Mouse (Mus musculus): ENCODE measurements at regions not wholly inside any gene's neighbourhood (a gene's known extent, or its start where the extent isn't known, plus 50 kb on each side); places are given as distances from the start of the nearest gene placed in this dataset.

GRCm38 (mm10) chr8:49017741-49018140, 174.0 kb upstream of the Tenm3 start:
- no peak for DNase-seq (ENCODE audit: low spot score)

- no peak for DNase-seq (ENCODE audit: low spot score)
Observed at GRCm38 (mm10) chr8:49015701-49016100, 171.9 kb upstream of the Tenm3 start.

GRCm38 (mm10) chr8:49015200-49015599, 171.4 kb upstream of the Tenm3 start:
- peak; percentile 1 for DNase-seq (ENCODE audit: low spot score)

- DNase-seq (ENCODE audit: low spot score): no peak
Observed at GRCm38 (mm10) chr8:49006236-49006965, 162.7 kb upstream of the Tenm3 start.

GRCm38 (mm10) chr8:48981667-48982066, 137.9 kb upstream of the Tenm3 start:
- DNase-seq (ENCODE audit: low spot score): no peak

GRCm38 (mm10) chr8:48980755-48981154, 137.0 kb upstream of the Tenm3 start:
- no peak for DNase-seq (ENCODE audit: low spot score)

- DNase-seq (ENCODE audit: low spot score): no peak
Observed at GRCm38 (mm10) chr8:48970655-48971054, 126.9 kb upstream of the Tenm3 start.

- no peak for DNase-seq (ENCODE audit: low spot score)
Observed at GRCm38 (mm10) chr8:48964929-48965328, 121.2 kb upstream of the Tenm3 start.

- no peak for DNase-seq (ENCODE audit: low spot score)
Observed at GRCm38 (mm10) chr8:48957614-48958013, 113.9 kb upstream of the Tenm3 start.

- no peak for DNase-seq (ENCODE audit: low spot score)
Observed at GRCm38 (mm10) chr8:48951412-48951811, 107.7 kb upstream of the Tenm3 start.

GRCm38 (mm10) chr8:48944177-48944576, 100.4 kb upstream of the Tenm3 start:
- no peak for DNase-seq (ENCODE audit: low spot score)

GRCm38 (mm10) chr8:48937144-48937543, 93.4 kb upstream of the Tenm3 start:
- DNase-seq (ENCODE audit: low spot score): no peak

- no peak for DNase-seq (ENCODE audit: low spot score)
Observed at GRCm38 (mm10) chr8:48927135-48927534, 83.4 kb upstream of the Tenm3 start.

- no peak for DNase-seq (ENCODE audit: low spot score)
Observed at GRCm38 (mm10) chr8:48915275-48915674, 71.5 kb upstream of the Tenm3 start.

- no peak for DNase-seq (ENCODE audit: low spot score)
Observed at GRCm38 (mm10) chr8:48912842-48913241, 69.1 kb upstream of the Tenm3 start.

GRCm38 (mm10) chr8:48901668-48902406, 58.1 kb upstream of the Tenm3 start:
- DNase-seq (ENCODE audit: low spot score): no peak

GRCm38 (mm10) chr8:48896687-48897086, 52.9 kb upstream of the Tenm3 start:
- DNase-seq (ENCODE audit: low spot score): no peak

GRCm38 (mm10) chr8:48896251-48896650, 52.5 kb upstream of the Tenm3 start:
- DNase-seq (ENCODE audit: low spot score): no peak

- DNase-seq (ENCODE audit: low spot score): no peak
Observed at GRCm38 (mm10) chr8:48895586-48895985, 51.8 kb upstream of the Tenm3 start.
